ENCODE assay signal across 19 mouse cellular contexts in the genomic region with DNA sequence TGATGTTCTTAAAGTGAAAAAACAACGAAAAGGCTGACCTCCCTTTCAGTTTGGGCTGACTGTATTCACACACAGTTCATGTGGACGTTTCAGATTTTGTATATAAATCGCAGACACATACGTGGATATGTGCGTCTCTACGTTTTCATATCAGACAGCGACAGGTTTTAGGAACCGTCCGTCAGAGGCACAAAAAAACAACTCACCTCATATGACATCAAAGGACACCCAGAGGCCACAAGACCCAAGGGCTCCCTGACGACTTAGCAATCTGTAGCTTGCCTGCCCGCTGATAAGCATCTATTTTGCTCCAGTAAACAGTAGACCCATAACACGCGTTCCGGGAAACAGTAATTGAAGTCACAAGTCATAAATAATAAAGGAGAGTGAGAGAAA. TPM values are rescaled to one million over a fixed set of nuclear protein-coding genes. Genes with fewer than 3 reads are reported as not detected.
DNase-seq lines count a peak whose midpoint lies in the region; ATAC-seq and TF ChIP-seq lines count a peak whose summit lies in the region.
"Had no signal": no experiment of that assay in that cellular context is flagged by ENCODE, and none has a peak within 500 bp of the region (broad histone marks: within the 10 kb centered on the region; RNA-seq: fewer than 3 reads in every experiment).

No protein-coding gene starts in this region.

- no peak for DNase-seq in heart, embryonic 10.5 days (ENCODE audit: low spot score)
- DNase-seq in CD4-positive, CD25-positive, alpha-beta regulatory T cell, adult 2 months (ENCODE audit: low read depth, low spot score), result peak; percentile 85
- DNase-seq in right cerebral cortex, postnatal 10 days (ENCODE audit: low spot score in 2 of 2), result no peak
- no peak for DNase-seq in lung, adult 2 months
- no peak for DNase-seq in hindbrain, embryonic 11.5 days (ENCODE audit: low spot score)
- DNase-seq: adrenal gland, adult 8-10 months; cerebellum, postnatal 14 days; gastrocnemius, postnatal 14 days; heart, postnatal 14 days had no signal

- WGBS in heart, embryonic 15.5 days, result 75% methylated on average over 14 of the region's 14 CpGs
- 80% methylated on average over 14 of the region's 14 CpGs for WGBS in heart, embryonic 10.5 days
- WGBS in lung, adult 2 months, result 59% methylated on average over 14 of the region's 14 CpGs
- WGBS in hindbrain, embryonic 11.5 days, result 90% methylated on average over 14 of the region's 14 CpGs

- TF ChIP-seq POLR2A in lung, adult 2 months (IDR thresholded peaks at IDR 0.05; ENCODE audit: borderline replicate concordance, extremely low read depth, low read depth, low read length), result no peak

- 0 out of 2 replicates have a peak overlapping the region, but pooled peaks have one; percentile 44 for H3K4me2 ChIP-seq in heart, embryonic 15.5 days
- H3K4me2 ChIP-seq in hindbrain, embryonic 11.5 days (replicated peaks; ENCODE audit: low read depth, low read length), result no peak overlapping the region
- H3K4me2 ChIP-seq: limb, embryonic 13.5 days had no signal

- H3K36me3 ChIP-seq in heart, embryonic 15.5 days, result no peaks in the 10 kb centered on the region
- no peaks in the 10 kb centered on the region for H3K36me3 ChIP-seq in heart, embryonic 10.5 days
- H3K36me3 ChIP-seq in megakaryocyte, embryonic 14.5 days (replicated peaks; ENCODE audit: low read length), result no peaks in the 10 kb centered on the region
- no peaks in the 10 kb centered on the region for H3K36me3 ChIP-seq in hindbrain, embryonic 11.5 days (ENCODE audit: control insufficient read depth, insufficient read depth, low read length)
- H3K36me3 ChIP-seq: limb, embryonic 13.5 days had no signal

- H3K4me3 ChIP-seq in heart, embryonic 15.5 days, result no peak overlapping the region
- no peak overlapping the region for H3K4me3 ChIP-seq in heart, embryonic 10.5 days
- peak overlapping the region; percentile 90 for H3K4me3 ChIP-seq in megakaryocyte, embryonic 14.5 days (replicated peaks)
- H3K4me3 ChIP-seq in lung, adult 2 months (replicated peaks; ENCODE audit: extremely low read depth, low read depth, low read length), result no peak overlapping the region
- no peak overlapping the region for H3K4me3 ChIP-seq in hindbrain, embryonic 11.5 days (ENCODE audit: low read depth, low read length)
- H3K4me3 ChIP-seq: left cerebral cortex, adult 2 months; limb, embryonic 13.5 days had no signal

- no peak for ATAC-seq in heart, embryonic 15.5 days (replicated peaks; ENCODE audit: insufficient number of reproducible peaks, insufficient read depth, low FRiP score, low read depth)
- ATAC-seq in common myeloid progenitor, adult 5-6 weeks (replicated peaks; ENCODE audit: low read depth, poor library complexity, severe bottlenecking), result 0 out of 2 replicates have a peak, but pooled peaks have one; percentile 1
- no peak for ATAC-seq in hindbrain, embryonic 11.5 days (ENCODE audit: low FRiP score)
- ATAC-seq: forebrain, embryonic 16.5 days; intestine, embryonic 16.5 days; Patski had no signal

- H3K9me3 ChIP-seq in heart, embryonic 15.5 days (replicated peaks), result no peaks in the 10 kb centered on the region
- H3K9me3 ChIP-seq in heart, embryonic 10.5 days, result no peaks in the 10 kb centered on the region
- no peaks in the 10 kb centered on the region; the same call in 1 of the 2 replicates for H3K9me3 ChIP-seq in megakaryocyte, embryonic 14.5 days
- H3K9me3 ChIP-seq in hindbrain, embryonic 11.5 days (ENCODE audit: control insufficient read depth, low read length), result no peaks in the 10 kb centered on the region

- no peak for TF ChIP-seq CTCF in lung, adult 2 months (IDR thresholded peaks at IDR 0.05; ENCODE audit: insufficient read depth, low read length)

- H3K4me1 ChIP-seq in heart, embryonic 15.5 days (replicated peaks), result peaks cover 4% of the 10 kb centered on the region
- peaks cover 10% of the 10 kb centered on the region for H3K4me1 ChIP-seq in heart, embryonic 10.5 days
- peaks cover 66% of the 10 kb centered on the region for H3K4me1 ChIP-seq in megakaryocyte, embryonic 14.5 days
- peaks cover 10% of the 10 kb centered on the region; the same call in 1 of the 2 replicates for H3K4me1 ChIP-seq in lung, adult 2 months (ENCODE audit: control insufficient read depth, insufficient read depth, low read length)
- H3K4me1 ChIP-seq in hindbrain, embryonic 11.5 days (replicated peaks; ENCODE audit: control insufficient read depth, insufficient read depth, low read length), result no peaks in the 10 kb centered on the region; the same call in 1 of the 2 replicates

- no peak overlapping the region for H3K27ac ChIP-seq in heart, embryonic 15.5 days
- H3K27ac ChIP-seq in heart, embryonic 10.5 days, result no peak overlapping the region
- H3K27ac ChIP-seq in hindbrain, embryonic 11.5 days (ENCODE audit: low read depth, low read length), result no peak overlapping the region
- H3K27ac ChIP-seq: left cerebral cortex, adult 2 months; limb, embryonic 13.5 days had no signal

- no peaks in the 10 kb centered on the region for H3K27me3 ChIP-seq in heart, embryonic 15.5 days
- no peaks in the 10 kb centered on the region for H3K27me3 ChIP-seq in heart, embryonic 10.5 days (ENCODE audit: insufficient read depth, poor library complexity, severe bottlenecking)
- no peaks in the 10 kb centered on the region for H3K27me3 ChIP-seq in megakaryocyte, embryonic 14.5 days (replicated peaks)
- no peaks in the 10 kb centered on the region for H3K27me3 ChIP-seq in hindbrain, embryonic 11.5 days (ENCODE audit: control insufficient read depth, insufficient read depth, low read length)
- H3K27me3 ChIP-seq: limb, embryonic 13.5 days; Patski had no signal

- no peak overlapping the region for H3K9ac ChIP-seq in heart, embryonic 15.5 days
- no peak overlapping the region for H3K9ac ChIP-seq in hindbrain, embryonic 11.5 days (ENCODE audit: low read depth, low read length)
- H3K9ac ChIP-seq: limb, embryonic 13.5 days had no signal

RNA-seq across cellular contexts. Expression of gene Amz2, which starts 5.2 kb away (rescaled TPM):
- 33.0 and 36.2 TPM in 2 replicates for polyA plus RNA-seq in heart, embryonic 15.5 days (2015; fragmentation: Nextera tagmentation; extraction: Ambion mirVana)
- polyA plus RNA-seq in heart, embryonic 10.5 days (2016; fragmentation: Nextera tagmentation; extraction: Ambion mirVana), result 35.4 and 37.1 TPM in 2 replicates
- 50.8 and 62.2 TPM in 2 replicates for total RNA-seq in common myeloid progenitor, adult 5-6 weeks (2017)
- 2.9 and 3.9 TPM in 2 replicates for polyA plus RNA-seq in megakaryocyte, embryonic 14.5 days (2012; ENCODE audit: insufficient read depth, low replicate concordance)
- 22.2 and 40.9 TPM in 2 replicates for polyA plus RNA-seq in lung, adult 2 months (2012; rRNA removed)
- 49.9 and 50.4 TPM in 2 replicates for polyA plus RNA-seq in hindbrain, embryonic 11.5 days (2014; fragmentation: Nextera tagmentation; extraction: Ambion mirVana)

RNA-seq across cellular contexts. Expression of gene 9930022D16Rik, which starts 6.8 kb away (rescaled TPM):
- polyA plus RNA-seq in heart, embryonic 15.5 days (2015; fragmentation: Nextera tagmentation; extraction: Ambion mirVana), result 0.05 TPM in 1 of 2 replicates, not detected in the other
- not detected in 2 replicates for polyA plus RNA-seq in heart, embryonic 10.5 days (2016; fragmentation: Nextera tagmentation; extraction: Ambion mirVana)
- 0.58 TPM in 1 of 2 replicates, not detected in the other for total RNA-seq in common myeloid progenitor, adult 5-6 weeks (2017)
- polyA plus RNA-seq in megakaryocyte, embryonic 14.5 days (2012; ENCODE audit: insufficient read depth, low replicate concordance), result not detected in 2 replicates
- polyA plus RNA-seq in lung, adult 2 months (2012; rRNA removed), result not detected in 2 replicates
- polyA plus RNA-seq in hindbrain, embryonic 11.5 days (2014; fragmentation: Nextera tagmentation; extraction: Ambion mirVana), result not detected in 2 replicates
- total RNA-seq: adrenal gland, adult 8-10 months; gastrocnemius, postnatal 14 days; heart, postnatal 14 days; left cerebral cortex, adult 2 months; midbrain, postnatal 0 days had no signal
- polyA plus RNA-seq: forebrain, embryonic 16.5 days; intestine, embryonic 16.5 days; limb, embryonic 13.5 days; midbrain, postnatal 0 days; Patski; testis, adult 2 months had no signal

RNA-seq across cellular contexts. Expression of gene Arsg, which starts 52.6 kb away (rescaled TPM):
- 2.7 and 3.6 TPM in 2 replicates for polyA plus RNA-seq in heart, embryonic 15.5 days (2015; fragmentation: Nextera tagmentation; extraction: Ambion mirVana)
- 3.3 and 4.6 TPM in 2 replicates for polyA plus RNA-seq in heart, embryonic 10.5 days (2016; fragmentation: Nextera tagmentation; extraction: Ambion mirVana)
- 1.8 and 2.7 TPM in 2 replicates for total RNA-seq in common myeloid progenitor, adult 5-6 weeks (2017)
- polyA plus RNA-seq in megakaryocyte, embryonic 14.5 days (2012; ENCODE audit: insufficient read depth, low replicate concordance), result 0.88 TPM in 1 of 2 replicates, not detected in the other
- polyA plus RNA-seq in lung, adult 2 months (2012; rRNA removed), result 3.8 and 4.4 TPM in 2 replicates
- 3.1 and 4.2 TPM in 2 replicates for polyA plus RNA-seq in hindbrain, embryonic 11.5 days (2014; fragmentation: Nextera tagmentation; extraction: Ambion mirVana)

RNA-seq across cellular contexts. Expression of gene Slc16a6, which starts 52.8 kb away (rescaled TPM):
- polyA plus RNA-seq in heart, embryonic 15.5 days (2015; fragmentation: Nextera tagmentation; extraction: Ambion mirVana), result 6.0 and 7.4 TPM in 2 replicates
- polyA plus RNA-seq in heart, embryonic 10.5 days (2016; fragmentation: Nextera tagmentation; extraction: Ambion mirVana), result 12.7 and 16.5 TPM in 2 replicates
- 11.5 and 12.8 TPM in 2 replicates for total RNA-seq in common myeloid progenitor, adult 5-6 weeks (2017)
- 23.4 and 34.7 TPM in 2 replicates for polyA plus RNA-seq in megakaryocyte, embryonic 14.5 days (2012; ENCODE audit: insufficient read depth, low replicate concordance)
- 0.89 and 1.6 TPM in 2 replicates for polyA plus RNA-seq in lung, adult 2 months (2012; rRNA removed)
- polyA plus RNA-seq in hindbrain, embryonic 11.5 days (2014; fragmentation: Nextera tagmentation; extraction: Ambion mirVana), result 4.6 and 6.0 TPM in 2 replicates

RNA-seq across cellular contexts. Expression of gene Gna13, which starts 57.9 kb away (rescaled TPM):
- 19.3 and 19.9 TPM in 2 replicates for polyA plus RNA-seq in heart, embryonic 15.5 days (2015; fragmentation: Nextera tagmentation; extraction: Ambion mirVana)
- polyA plus RNA-seq in heart, embryonic 10.5 days (2016; fragmentation: Nextera tagmentation; extraction: Ambion mirVana), result 20.5 and 23.4 TPM in 2 replicates
- total RNA-seq in common myeloid progenitor, adult 5-6 weeks (2017), result 43.8 and 49.6 TPM in 2 replicates
- 42.6 and 60.8 TPM in 2 replicates for polyA plus RNA-seq in megakaryocyte, embryonic 14.5 days (2012; ENCODE audit: insufficient read depth, low replicate concordance)
- 39.3 and 42.6 TPM in 2 replicates for polyA plus RNA-seq in lung, adult 2 months (2012; rRNA removed)
- 20.6 and 25.2 TPM in 2 replicates for polyA plus RNA-seq in hindbrain, embryonic 11.5 days (2014; fragmentation: Nextera tagmentation; extraction: Ambion mirVana)
